Mouse (Mus musculus): ENCODE measurements around the gene Filip1. TPM values are rescaled to one million over a fixed set of nuclear protein-coding genes. Genes with fewer than 3 reads are reported as not detected.

Gene Filip1
- total and polyA plus RNA-seq, 2 experiments from 2014 or later: 2.5 to 2.6 TPM

GRCm38 (mm10) chr9:79951339-79951738 is 61.3 kb downstream of the Filip1 start:
- H3K4me2 ChIP-seq (ENCODE audit: low read depth, low read length): no peak overlapping the region
- DNase-seq (ENCODE audit: low spot score) (no peak), ATAC-seq (no peak)
- no peaks in the 10 kb centered on the region for H3K9me3 ChIP-seq (ENCODE audit: low read length)
- H3K4me3 ChIP-seq (ENCODE audit: low read length): no peak overlapping the region
- no peak for TF ChIP-seq CTCF (IDR thresholded peaks at IDR 0.05; ENCODE audit: low read depth)
- no peaks in the 10 kb centered on the region for H3K4me1 ChIP-seq (ENCODE audit: insufficient read depth, low read length)
- 92% methylated on average over 5 of the region's 5 CpGs for WGBS
- H3K36me3 ChIP-seq (ENCODE audit: insufficient read depth, low read length): no peaks in the 10 kb centered on the region
- no peaks in the 10 kb centered on the region for H3K27me3 ChIP-seq (ENCODE audit: insufficient read depth, low read length)
- no peak overlapping the region for H3K27ac ChIP-seq
- no peak overlapping the region for H3K9ac ChIP-seq (replicated peaks; ENCODE audit: low read length)

- Histone ChIP-seq H3K9me3 (ENCODE audit: low read length) (no peaks in the 10 kb centered on the region), H3K4me2 (ENCODE audit: low read depth, low read length) (no peak overlapping the region), H3K9ac (replicated peaks; ENCODE audit: low read length) (no peak overlapping the region), H3K36me3 (ENCODE audit: insufficient read depth, low read length) (no peaks in the 10 kb centered on the region), H3K4me3 (ENCODE audit: low read length) (no peak overlapping the region), H3K4me1 (ENCODE audit: insufficient read depth, low read length) (no peaks in the 10 kb centered on the region), H3K27me3 (ENCODE audit: insufficient read depth, low read length) (no peaks in the 10 kb centered on the region), H3K27ac (no peak overlapping the region)
- DNase-seq (ENCODE audit: low spot score): no peak
- TF ChIP-seq CTCF (IDR thresholded peaks at IDR 0.05; ENCODE audit: low read depth): no peak
- WGBS: 91% methylated on average over 5 of the region's 5 CpGs
- ATAC-seq: no peak
Measured at GRCm38 (mm10) chr9:79950666-79951065, 62.0 kb downstream of the Filip1 start.

- TF ChIP-seq CTCF (IDR thresholded peaks at IDR 0.05; ENCODE audit: low read depth): no peak
- no peak overlapping the region for H3K9ac ChIP-seq (replicated peaks; ENCODE audit: low read length)
- H3K4me2 ChIP-seq (ENCODE audit: low read depth, low read length): no peak overlapping the region
- 72% methylated on average over 6 of the region's 6 CpGs for WGBS
- H3K27ac ChIP-seq: no peak overlapping the region
- no peak overlapping the region for H3K4me3 ChIP-seq (ENCODE audit: low read length)
- DNase-seq (ENCODE audit: low spot score) (no peak), ATAC-seq (no peak)
- no peaks in the 10 kb centered on the region for H3K36me3 ChIP-seq (ENCODE audit: insufficient read depth, low read length)
- no peaks in the 10 kb centered on the region for H3K9me3 ChIP-seq (ENCODE audit: low read length)
- no peaks in the 10 kb centered on the region for H3K27me3 ChIP-seq (ENCODE audit: insufficient read depth, low read length)
- no peaks in the 10 kb centered on the region for H3K4me1 ChIP-seq (ENCODE audit: insufficient read depth, low read length)
Measured at GRCm38 (mm10) chr9:79950038-79950437, 62.6 kb downstream of the Filip1 start.

- ATAC-seq: no peak
- Histone ChIP-seq H3K4me1 (ENCODE audit: insufficient read depth, low read length) (no peaks in the 10 kb centered on the region), H3K27me3 (ENCODE audit: insufficient read depth, low read length) (no peaks in the 10 kb centered on the region), H3K9ac (replicated peaks; ENCODE audit: low read length) (no peak overlapping the region), H3K36me3 (ENCODE audit: insufficient read depth, low read length) (no peaks in the 10 kb centered on the region), H3K27ac (no peak overlapping the region), H3K4me3 (ENCODE audit: low read length) (no peak overlapping the region), H3K9me3 (ENCODE audit: low read length) (no peaks in the 10 kb centered on the region), H3K4me2 (ENCODE audit: low read depth, low read length) (no peak overlapping the region)
- no peak for TF ChIP-seq CTCF (IDR thresholded peaks at IDR 0.05; ENCODE audit: low read depth)
- DNase-seq (ENCODE audit: low spot score): no peak
- WGBS: 61% methylated on average over 2 of the region's 2 CpGs
Measured at GRCm38 (mm10) chr9:79948376-79948775, 64.3 kb downstream of the Filip1 start.

GRCm38 (mm10) chr9:79947973-79948372 is 64.7 kb downstream of the Filip1 start:
- Histone ChIP-seq H3K4me3 (ENCODE audit: low read length) (no peak overlapping the region), H3K27me3 (ENCODE audit: insufficient read depth, low read length) (no peaks in the 10 kb centered on the region), H3K9ac (replicated peaks; ENCODE audit: low read length) (no peak overlapping the region), H3K9me3 (ENCODE audit: low read length) (no peaks in the 10 kb centered on the region), H3K27ac (no peak overlapping the region), H3K4me1 (ENCODE audit: insufficient read depth, low read length) (no peaks in the 10 kb centered on the region), H3K36me3 (ENCODE audit: insufficient read depth, low read length) (no peaks in the 10 kb centered on the region), H3K4me2 (ENCODE audit: low read depth, low read length) (no peak overlapping the region)
- no peak for TF ChIP-seq CTCF (IDR thresholded peaks at IDR 0.05; ENCODE audit: low read depth)
- no peak for ATAC-seq
- no peak for DNase-seq (ENCODE audit: low spot score)
- WGBS: 77% methylated on average over 2 of the region's 2 CpGs

- ATAC-seq: no peak
Measured at GRCm38 (mm10) chr9:79947414-79947813, 65.2 kb downstream of the Filip1 start.

GRCm38 (mm10) chr9:79944872-79945271 is 67.8 kb downstream of the Filip1 start:
- no peak for TF ChIP-seq CTCF (IDR thresholded peaks at IDR 0.05; ENCODE audit: low read depth)
- H3K4me2 ChIP-seq (ENCODE audit: low read depth, low read length): no peak overlapping the region
- 81% methylated on average over 6 of the region's 6 CpGs for WGBS
- no peaks in the 10 kb centered on the region for H3K4me1 ChIP-seq (ENCODE audit: insufficient read depth, low read length)
- H3K9ac ChIP-seq (replicated peaks; ENCODE audit: low read length): no peak overlapping the region
- ATAC-seq: no peak
- no peaks in the 10 kb centered on the region for H3K27me3 ChIP-seq (ENCODE audit: insufficient read depth, low read length)
- H3K27ac ChIP-seq: no peak overlapping the region
- H3K9me3 ChIP-seq (ENCODE audit: low read length): no peaks in the 10 kb centered on the region
- H3K4me3 ChIP-seq (ENCODE audit: low read length): no peak overlapping the region
- H3K36me3 ChIP-seq (ENCODE audit: insufficient read depth, low read length): no peaks in the 10 kb centered on the region
- no peak for DNase-seq (ENCODE audit: low spot score)

More at GRCm38 (mm10) chr9:79947414-79947813, 65.2 kb downstream of the Filip1 start:
- no peaks in the 10 kb centered on the region for H3K4me1 ChIP-seq (ENCODE audit: insufficient read depth, low read length)
- H3K27ac ChIP-seq: no peak overlapping the region
- no peak overlapping the region for H3K9ac ChIP-seq (replicated peaks; ENCODE audit: low read length)
- H3K9me3 ChIP-seq (ENCODE audit: low read length): no peaks in the 10 kb centered on the region
- WGBS: 79% methylated on average over 3 of the region's 3 CpGs
- H3K27me3 ChIP-seq (ENCODE audit: insufficient read depth, low read length): no peaks in the 10 kb centered on the region
- no peak for TF ChIP-seq CTCF (IDR thresholded peaks at IDR 0.05; ENCODE audit: low read depth)
- H3K4me3 ChIP-seq (ENCODE audit: low read length): no peak overlapping the region
- no peaks in the 10 kb centered on the region for H3K36me3 ChIP-seq (ENCODE audit: insufficient read depth, low read length)
- no peak for DNase-seq (ENCODE audit: low spot score)
- H3K4me2 ChIP-seq (ENCODE audit: low read depth, low read length): no peak overlapping the region
